Mouse (Mus musculus) MEL (cell line): ENCODE results near the gene Aldh1a1.

ENCODE experiments used
- CTCF ChIP-seq, 3 experiments: IDR thresholded peaks in 2 of 3; conservative IDR thresholded peaks in 1 of 3; 2 replicates each; pipeline ENCODE4 v1.5.1; 2011 to 2012; ENCODE audit warnings: low read length in 3 of 3, low read depth in 2 of 3, mild to moderate bottlenecking in 2 of 3, improper control_type of control experiment in 1 of 3, inconsistent platforms in 1 of 3, mixed read lengths in 1 of 3, moderate library complexity in 1 of 3; ENCODE audit not compliant: control insufficient read depth in 1 of 3, insufficient read depth in 1 of 3, poor library complexity in 1 of 3, severe bottlenecking in 1 of 3
- ELF1 ChIP-seq: IDR thresholded peaks from 2 replicates; pipeline ENCODE4 v1.6.1; 2014; ENCODE audit warnings: low read depth, mild to moderate bottlenecking, inconsistent platforms, low read length, improper control_type of control experiment, moderate library complexity
- ETS1 ChIP-seq: IDR thresholded peaks from 2 replicates; pipeline ENCODE4 v1.6.1; 2012; ENCODE audit warnings: low read depth, mild to moderate bottlenecking, inconsistent platforms, low read length, improper control_type of control experiment, moderate library complexity
- GATA1 ChIP-seq: IDR thresholded peaks from 2 replicates; pipeline ENCODE4 v1.6.1; 2011; ENCODE audit warnings: low read depth, low read length, improper control_type of control experiment
- MAZ ChIP-seq: IDR thresholded peaks from 2 replicates; pipeline ENCODE4 v1.6.1; 2012; ENCODE audit warnings: low read depth, mild to moderate bottlenecking, inconsistent platforms, low read length, improper control_type of control experiment
- MEF2A ChIP-seq: IDR thresholded peaks from 2 replicates; pipeline ENCODE4 v1.6.1; 2014; ENCODE audit warnings: low read depth, mild to moderate bottlenecking, inconsistent platforms, low read length, improper control_type of control experiment; ENCODE audit not compliant: poor library complexity, insufficient replicate concordance, severe bottlenecking; ENCODE audit errors: extremely low read depth
- MXI1 ChIP-seq: IDR thresholded peaks from 2 replicates; pipeline ENCODE4 v1.6.1; 2011; ENCODE audit warnings: mild to moderate bottlenecking, low read depth, low read length, improper control_type of control experiment
- NELFE ChIP-seq: IDR thresholded peaks from 2 replicates; pipeline ENCODE4 v1.6.1; 2011; ENCODE audit warnings: low read depth, low read length, improper control_type of control experiment
- RCOR1 ChIP-seq: IDR thresholded peaks from 2 replicates; pipeline ENCODE4 v1.6.1; 2012; ENCODE audit warnings: low read depth, mild to moderate bottlenecking, inconsistent platforms, low read length, improper control_type of control experiment

GRCm38 (mm10) chr19:20536538-20536937 is 44.0 kb downstream of the Aldh1a1 start:
- TF ChIP-seq MXI1 (no peak), MEF2A (no peak), GATA1 (no peak), ETS1 (no peak), ELF1 (no peak), RCOR1 (no peak), MAZ (no peak), CTCF (IDR thresholded peaks at IDR 0.05 in 2 of 3, conservative IDR thresholded peaks at IDR 0.05 in 1 of 3; ENCODE audit: control insufficient read depth in 1 of 3, insufficient read depth in 1 of 3, low read depth in 2 of 3, low read length in 3 of 3, poor library complexity in 1 of 3, severe bottlenecking in 1 of 3) (no peak), NELFE (no peak)
